Mouse (Mus musculus): ENCODE measurements around the gene Msto1. TPM values are rescaled to one million over a fixed set of nuclear protein-coding genes. Genes with fewer than 3 reads are reported as not detected.
"Not testable (repeated sequence)": the region's sequence is repeated elsewhere in the genome, so short reads cannot be mapped to it uniquely, and the experiment has no call there.

The Msto1 gene
- polyA plus RNA-seq, 1 experiment from 2014 or later = 20.2 TPM

DNA sequence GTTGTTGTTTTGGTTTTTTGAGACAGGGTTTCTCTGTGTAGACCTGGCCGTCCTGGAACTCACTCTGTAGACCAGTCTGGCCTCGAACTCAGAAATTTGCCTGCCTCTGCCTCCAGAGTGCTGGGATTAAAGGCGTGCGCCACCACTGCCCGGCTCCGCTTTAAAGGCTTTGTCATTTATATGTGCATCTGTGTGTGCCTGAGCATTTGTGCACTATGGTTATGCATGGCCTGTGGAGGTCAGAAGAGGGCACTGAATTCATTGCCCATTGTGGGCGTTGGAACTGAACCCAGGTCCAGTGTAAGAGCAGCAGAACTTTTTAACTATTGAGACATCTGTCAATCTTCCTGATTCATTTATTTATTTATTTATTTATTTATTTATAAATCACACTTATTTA lies 20.8 kb downstream of the Msto1 start:
- not testable (repeated sequence) for DNase-seq; H3K4me3 ChIP-seq (replicated peaks); H3K4me2 ChIP-seq; ATAC-seq (ENCODE audit: low read depth); H3K27ac ChIP-seq; H3K27me3 ChIP-seq; H3K4me1 ChIP-seq (replicated peaks); H3K9ac ChIP-seq; H3K9me3 ChIP-seq (replicated peaks)
- 82% methylated on average over 7 of the region's 7 CpGs for whole genome bisulfite sequencing (ENCODE audit: insufficient replicate concordance)
- H3K36me3 ChIP-seq = peaks cover 26% of the 10 kb centered on the region

DNA sequence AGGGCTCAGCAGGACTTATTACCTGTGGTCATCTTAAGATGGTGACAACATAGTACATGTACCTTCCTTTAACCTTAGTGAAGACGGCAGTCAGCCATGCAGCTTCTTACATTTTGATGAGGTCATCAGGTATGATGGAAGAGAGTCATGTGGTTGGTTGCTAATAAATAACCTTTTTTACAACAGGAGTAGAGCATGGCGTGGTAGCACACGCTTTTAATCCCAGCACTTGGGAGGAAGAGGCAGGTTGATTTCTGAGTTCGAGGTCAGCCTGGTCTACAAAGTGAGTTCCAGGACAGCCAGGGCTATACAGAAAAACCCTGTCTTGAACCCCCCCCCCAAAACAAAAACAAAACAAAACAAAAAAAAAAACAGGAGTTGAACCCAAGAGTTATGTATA lies 31.3 kb downstream of the Msto1 start:
- not testable (repeated sequence) for H3K4me3 ChIP-seq (replicated peaks); H3K9me3 ChIP-seq (replicated peaks); H3K4me2 ChIP-seq; DNase-seq; H3K27ac ChIP-seq; H3K27me3 ChIP-seq; H3K9ac ChIP-seq; ATAC-seq (ENCODE audit: low read depth); H3K4me1 ChIP-seq (replicated peaks)
- peaks cover 15% of the 10 kb centered on the region for H3K36me3 ChIP-seq
- 87% methylated on average over 4 of the region's 4 CpGs for WGBS (ENCODE audit: insufficient replicate concordance)

- not testable (repeated sequence) for DNase-seq; H3K4me2 ChIP-seq; H3K4me1 ChIP-seq (replicated peaks); H3K9ac ChIP-seq; H3K9me3 ChIP-seq (replicated peaks); H3K4me3 ChIP-seq (replicated peaks); H3K27me3 ChIP-seq; ATAC-seq (ENCODE audit: low read depth); H3K27ac ChIP-seq
- 93% methylated on average over 3 of the region's 4 CpGs for WGBS (ENCODE audit: insufficient replicate concordance)
- peaks cover 29% of the 10 kb centered on the region for H3K36me3 ChIP-seq
Measured at GRCm38 (mm10) chr3:88868449-88868848, 45.4 kb downstream of the Msto1 start.

DNA sequence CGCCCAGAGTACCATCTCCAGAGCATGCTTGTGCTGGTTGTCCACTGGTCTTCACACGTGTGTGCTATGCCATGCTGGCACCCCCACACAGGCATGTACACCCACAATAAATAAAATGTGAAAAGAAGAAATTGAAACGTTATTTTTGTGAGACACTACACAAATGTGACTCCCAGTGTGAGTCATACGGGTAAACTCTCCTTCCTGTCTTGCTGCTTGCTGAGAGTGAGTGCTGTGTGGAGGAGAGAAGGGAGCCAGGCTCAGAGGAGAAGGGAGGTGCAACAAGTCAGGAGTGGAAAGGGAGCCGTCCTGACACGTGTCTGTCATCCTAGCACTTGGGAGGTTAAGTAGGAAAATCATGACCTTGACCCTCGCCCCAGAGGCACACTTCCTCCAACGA lies 46.6 kb downstream of the Msto1 start:
- not testable (repeated sequence) for ATAC-seq (ENCODE audit: low read depth); H3K4me3 ChIP-seq (replicated peaks); H3K9me3 ChIP-seq (replicated peaks); H3K27me3 ChIP-seq; H3K4me1 ChIP-seq (replicated peaks); H3K27ac ChIP-seq; H3K4me2 ChIP-seq; H3K9ac ChIP-seq; DNase-seq
- peaks cover 41% of the 10 kb centered on the region for H3K36me3 ChIP-seq
- no CpG with 5 or more reads among the region's 8 CpGs for WGBS (ENCODE audit: insufficient replicate concordance)

DNA sequence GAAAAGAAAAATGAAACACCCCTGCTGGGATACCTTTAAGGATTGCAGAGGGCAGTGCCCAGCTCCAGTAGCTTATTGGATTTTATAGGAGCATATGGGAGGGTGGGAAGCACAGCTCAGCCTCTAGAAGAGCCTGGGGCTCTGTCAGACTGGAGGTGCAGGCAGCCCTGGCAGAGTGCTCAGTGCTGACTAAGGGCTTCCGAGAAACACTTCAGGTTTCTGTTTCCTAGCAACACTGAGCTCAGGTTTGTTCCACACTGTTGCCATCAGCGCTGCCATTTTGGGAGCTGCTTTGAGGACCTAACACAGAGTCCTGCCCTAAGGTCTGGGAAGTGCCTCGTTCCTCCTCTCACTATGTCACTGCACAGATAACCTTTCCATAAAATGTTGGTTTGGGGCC lies 47.1 kb downstream of the Msto1 start:
- not testable (repeated sequence) for H3K4me3 ChIP-seq (replicated peaks); H3K4me2 ChIP-seq; H3K9me3 ChIP-seq (replicated peaks); H3K4me1 ChIP-seq (replicated peaks); H3K9ac ChIP-seq; ATAC-seq (ENCODE audit: low read depth); H3K27ac ChIP-seq; H3K27me3 ChIP-seq; DNase-seq
- no CpG with 5 or more reads among the region's 3 CpGs for WGBS (ENCODE audit: insufficient replicate concordance)
- peaks cover 45% of the 10 kb centered on the region for H3K36me3 ChIP-seq

- H3K9me3 ChIP-seq (replicated peaks) = no peaks in the 10 kb centered on the region
- peaks cover 88% of the 10 kb centered on the region for H3K36me3 ChIP-seq
- DNase-seq (no peak), ATAC-seq (ENCODE audit: low read depth) (no peak)
- no peak overlapping the region for H3K27ac ChIP-seq
- H3K4me3 ChIP-seq (replicated peaks) = no peak overlapping the region
- H3K27me3 ChIP-seq = no peaks in the 10 kb centered on the region
- H3K4me2 ChIP-seq = no peak overlapping the region
- no peaks in the 10 kb centered on the region for H3K4me1 ChIP-seq (replicated peaks)
- H3K9ac ChIP-seq = no peak overlapping the region
- WGBS (ENCODE audit: insufficient replicate concordance) = 80% methylated on average over 3 of the region's 3 CpGs
Measured at GRCm38 (mm10) chr3:88862129-88862528, 51.7 kb downstream of the Msto1 start.

DNA sequence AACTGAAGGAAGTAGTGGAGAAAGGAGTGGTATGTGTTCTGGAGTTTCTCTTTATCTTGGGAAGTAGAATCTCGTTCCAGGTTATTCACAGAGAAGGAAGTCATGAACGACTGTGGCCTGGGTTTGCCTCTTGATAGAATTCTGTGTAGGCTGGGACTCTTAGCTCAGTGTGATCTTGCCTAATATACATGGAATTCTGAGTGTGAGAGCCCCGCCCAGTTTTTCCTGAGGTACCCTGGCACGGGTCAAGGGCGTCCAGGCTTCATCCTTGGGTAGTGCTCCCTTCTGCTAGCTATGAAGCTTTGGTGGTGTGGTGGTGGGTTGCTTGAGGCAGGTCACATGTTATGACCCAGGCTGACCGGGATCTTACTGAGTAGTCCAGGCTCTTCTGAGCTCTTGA lies 58.0 kb downstream of the Msto1 start:
- Histone ChIP-seq H3K4me2 (no peak overlapping the region), H3K9me3 (replicated peaks) (no peaks in the 10 kb centered on the region), H3K9ac (no peak overlapping the region), H3K27ac (no peak overlapping the region), H3K4me1 (replicated peaks) (no peaks in the 10 kb centered on the region), H3K27me3 (no peaks in the 10 kb centered on the region), H3K36me3 (peaks cover 73% of the 10 kb centered on the region), H3K4me3 (replicated peaks) (no peak overlapping the region)
- DNase-seq = no peak
- no peak for ATAC-seq (ENCODE audit: low read depth)
- WGBS (ENCODE audit: insufficient replicate concordance) = 79% methylated on average over 6 of the region's 6 CpGs

Other genes with a start within 250 kb of the Msto1 start
- 23.8 and 29.9 TPM in 2 replicates for gene Khdc4, start 228.2 kb downstream of the Msto1 start, polyA plus RNA-seq (2015; fragmentation: Nextera tagmentation; extraction: Ambion mirVana)
- 34.4 and 36.3 TPM in 2 replicates for gene Rit1, start 197.2 kb downstream of the Msto1 start, polyA plus RNA-seq (2015; fragmentation: Nextera tagmentation; extraction: Ambion mirVana)
- gene Syt11, start 138.8 kb downstream of the Msto1 start, polyA plus RNA-seq (2015; fragmentation: Nextera tagmentation; extraction: Ambion mirVana) = 1.2 and 1.3 TPM in 2 replicates
- 3.6 and 4.2 TPM in 2 replicates for gene Gon4l, start 78.8 kb downstream of the Msto1 start, polyA plus RNA-seq (2015; fragmentation: Nextera tagmentation; extraction: Ambion mirVana)
- gene Ash1l, start 36.6 kb upstream of the Msto1 start, polyA plus RNA-seq (2015; fragmentation: Nextera tagmentation; extraction: Ambion mirVana) = 4.7 and 5.7 TPM in 2 replicates
- gene Dap3, start 37.2 kb upstream of the Msto1 start, polyA plus RNA-seq (2015; fragmentation: Nextera tagmentation; extraction: Ambion mirVana) = 120 and 129 TPM in 2 replicates
- 5.5 and 5.9 TPM in 2 replicates for gene Rusc1, start 179.3 kb upstream of the Msto1 start, polyA plus RNA-seq (2015; fragmentation: Nextera tagmentation; extraction: Ambion mirVana)
- gene Gm43738, start 187.1 kb upstream of the Msto1 start, polyA plus RNA-seq (2015; fragmentation: Nextera tagmentation; extraction: Ambion mirVana) = not detected in 2 replicates
- gene Fdps, start 188.0 kb upstream of the Msto1 start, polyA plus RNA-seq (2015; fragmentation: Nextera tagmentation; extraction: Ambion mirVana) = 274 and 295 TPM in 2 replicates
- 133 and 136 TPM in 2 replicates for gene Pklr, start 222.1 kb upstream of the Msto1 start, polyA plus RNA-seq (2015; fragmentation: Nextera tagmentation; extraction: Ambion mirVana)
- gene Hcn3, start 246.2 kb upstream of the Msto1 start, polyA plus RNA-seq (2015; fragmentation: Nextera tagmentation; extraction: Ambion mirVana) = 0.75 and 0.78 TPM in 2 replicates

Measured in liver, embryonic 13.5 days (tissue).